Mouse (Mus musculus): Measurements from ENCODE around the gene Supt7l. TPM values are rescaled to one million over a fixed set of nuclear protein-coding genes. Genes with fewer than 3 reads are reported as not detected.
"Not testable (repeated sequence)": the region's sequence is repeated elsewhere in the genome, so short reads cannot be mapped to it uniquely, and the experiment has no call there.

The Supt7l gene
- 15.6 and 19.2 TPM in 2 replicates for polyA plus RNA-seq (2015; fragmentation: Nextera tagmentation; extraction: Ambion mirVana)

DNA sequence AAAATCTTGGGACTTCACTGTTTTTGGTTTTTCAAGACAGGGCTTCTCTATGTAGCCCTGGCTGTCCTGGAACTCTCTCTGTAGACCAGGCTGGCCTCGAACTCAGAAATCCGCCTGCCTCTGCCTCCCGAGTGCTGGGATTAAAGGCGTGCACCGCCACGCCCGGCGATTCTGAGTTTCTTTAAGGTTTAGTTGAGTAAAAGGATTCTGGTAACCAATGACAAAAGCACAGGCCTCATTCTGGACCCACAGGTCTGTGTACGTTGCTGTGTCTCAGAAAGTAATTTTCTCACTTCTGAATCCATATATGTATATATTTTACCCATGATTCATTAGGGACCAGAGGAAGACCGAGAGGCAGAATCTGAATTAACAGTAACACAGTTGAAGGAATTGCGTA lies at the start of gene Supt7l:
TSS of gene Supt7l (minus strand) at position 101 of the 400 bp plus-strand sequence.
- Histone ChIP-seq H3K4me1 (replicated peaks) (peaks cover 17% of the 10 kb centered on the region), H3K27ac (peak within 1 kb of the TSS; percentile 83), H3K4me2 (peak within 1 kb of the TSS; percentile 93), H3K4me3 (peak within 1 kb of the TSS; percentile 98), H3K9ac (peak within 1 kb of the TSS; percentile 80), H3K36me3 (peaks cover 36% of the 10 kb centered on the region)
- not testable (repeated sequence) for ATAC-seq (replicated peaks; ENCODE audit: insufficient number of reproducible peaks, insufficient read depth, low FRiP score, low read depth); H3K9me3 ChIP-seq (replicated peaks); H3K27me3 ChIP-seq
- WGBS = 80% methylated on average over 11 of the region's 11 CpGs

DNA sequence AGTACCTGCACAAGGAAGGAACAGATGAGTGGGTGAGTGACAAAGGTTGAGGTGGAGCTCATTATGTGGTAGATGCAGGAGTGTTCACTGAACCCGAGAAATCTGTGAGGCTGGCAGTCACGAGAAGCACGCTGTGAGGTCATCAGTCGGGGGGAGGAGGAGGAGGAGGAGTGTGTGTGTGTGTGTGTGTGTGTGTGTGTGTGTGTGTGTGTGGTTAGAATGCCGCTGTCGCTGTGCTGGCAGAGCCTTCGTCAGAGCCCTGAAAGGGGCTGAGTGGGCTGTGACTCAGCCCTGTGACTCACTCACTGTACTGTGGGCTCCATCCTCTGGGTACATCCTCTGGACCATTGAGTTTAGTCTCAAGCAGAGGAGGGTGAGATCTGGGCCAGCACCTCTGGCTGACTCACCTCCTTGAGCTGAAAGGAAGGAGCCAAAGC lies 49.0 kb upstream of the Supt7l start:
- H3K27me3 ChIP-seq = no peaks in the 10 kb centered on the region
- peaks cover 7% of the 10 kb centered on the region for H3K4me1 ChIP-seq (replicated peaks)
- H3K4me3 ChIP-seq = no peak overlapping the region
- no peaks in the 10 kb centered on the region for H3K9me3 ChIP-seq (replicated peaks)
- peak; percentile 72 for ATAC-seq (replicated peaks; ENCODE audit: insufficient number of reproducible peaks, insufficient read depth, low FRiP score, low read depth)
- WGBS = 57% methylated on average over 7 of the region's 7 CpGs
- no peaks in the 10 kb centered on the region for H3K36me3 ChIP-seq
- H3K4me2 ChIP-seq = no peak overlapping the region
- H3K27ac ChIP-seq = no peak overlapping the region
- H3K9ac ChIP-seq = no peak overlapping the region

DNA sequence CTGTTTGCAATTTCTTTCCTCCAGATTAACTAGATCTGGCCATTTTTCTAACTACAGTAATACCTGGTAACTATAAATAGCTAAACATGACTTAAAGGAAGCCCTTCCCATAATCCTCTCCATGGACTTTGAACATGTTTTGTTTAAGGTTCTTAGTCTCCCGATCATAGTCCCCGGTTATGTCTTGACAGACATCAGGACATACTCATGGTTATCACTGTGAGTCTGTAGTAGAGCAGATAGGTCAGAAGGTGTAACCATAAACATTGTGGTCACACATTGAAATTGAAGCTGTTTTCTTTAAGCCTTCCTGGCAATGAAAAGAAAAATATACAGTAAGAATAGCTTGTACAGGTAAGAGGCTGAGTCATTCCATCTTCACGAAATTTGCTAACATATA lies 46.1 kb upstream of the Supt7l start:
- no peak overlapping the region for H3K27ac ChIP-seq
- no peak for ATAC-seq (replicated peaks; ENCODE audit: insufficient number of reproducible peaks, insufficient read depth, low FRiP score, low read depth)
- WGBS = 85% methylated on average over 3 of the region's 3 CpGs

DNA sequence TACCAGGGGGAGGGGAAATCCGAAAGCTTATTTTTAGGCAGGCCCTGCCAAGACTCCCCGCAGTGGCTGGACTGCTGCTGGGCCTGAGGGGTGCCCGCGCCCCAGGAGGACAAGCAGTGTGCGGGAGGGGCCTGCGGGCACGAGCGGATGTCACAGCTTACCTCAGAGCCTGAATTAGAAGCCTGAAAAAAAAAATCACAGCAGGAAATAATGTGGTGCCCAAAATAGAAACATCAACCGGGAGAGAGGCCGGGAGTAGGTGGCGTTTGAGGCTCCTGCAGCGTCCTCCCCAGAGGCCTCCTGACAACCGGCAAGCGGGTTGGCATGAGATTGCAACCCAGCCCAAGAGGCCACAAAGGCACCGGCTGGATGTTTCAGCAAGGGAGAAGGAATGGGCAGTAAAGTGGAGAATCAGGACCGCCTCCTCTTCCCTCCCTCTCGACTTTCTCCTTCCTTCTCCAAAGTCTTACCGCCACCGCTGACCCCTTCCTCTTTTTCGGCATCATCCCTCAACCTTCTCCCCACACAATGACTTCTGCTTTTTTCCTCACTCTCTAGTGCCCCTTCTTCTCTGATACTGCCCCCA lies 43.5 kb upstream of the Supt7l start:
- peak overlapping the region; percentile 52 for H3K9ac ChIP-seq
- no peaks in the 10 kb centered on the region for H3K36me3 ChIP-seq
- WGBS = 3% methylated on average over 20 of the region's 20 CpGs
- peaks cover 41% of the 10 kb centered on the region for H3K4me1 ChIP-seq (replicated peaks)
- ATAC-seq (replicated peaks; ENCODE audit: insufficient number of reproducible peaks, insufficient read depth, low FRiP score, low read depth) = peak; percentile 89
- peak overlapping the region; percentile 32 for H3K4me3 ChIP-seq
- no peaks in the 10 kb centered on the region for H3K9me3 ChIP-seq (replicated peaks)
- no peaks in the 10 kb centered on the region for H3K27me3 ChIP-seq
- peak overlapping the region; percentile 58 for H3K4me2 ChIP-seq
- H3K27ac ChIP-seq = peak overlapping the region; percentile 96

More for the DNA sequence above, 46.1 kb upstream of the Supt7l start:
- no peak overlapping the region for H3K9ac ChIP-seq
- H3K4me3 ChIP-seq = no peak overlapping the region
- no peaks in the 10 kb centered on the region for H3K36me3 ChIP-seq
- no peak overlapping the region for H3K4me2 ChIP-seq
- no peaks in the 10 kb centered on the region for H3K9me3 ChIP-seq (replicated peaks)
- peaks cover 28% of the 10 kb centered on the region for H3K4me1 ChIP-seq (replicated peaks)
- H3K27me3 ChIP-seq = no peaks in the 10 kb centered on the region

DNA sequence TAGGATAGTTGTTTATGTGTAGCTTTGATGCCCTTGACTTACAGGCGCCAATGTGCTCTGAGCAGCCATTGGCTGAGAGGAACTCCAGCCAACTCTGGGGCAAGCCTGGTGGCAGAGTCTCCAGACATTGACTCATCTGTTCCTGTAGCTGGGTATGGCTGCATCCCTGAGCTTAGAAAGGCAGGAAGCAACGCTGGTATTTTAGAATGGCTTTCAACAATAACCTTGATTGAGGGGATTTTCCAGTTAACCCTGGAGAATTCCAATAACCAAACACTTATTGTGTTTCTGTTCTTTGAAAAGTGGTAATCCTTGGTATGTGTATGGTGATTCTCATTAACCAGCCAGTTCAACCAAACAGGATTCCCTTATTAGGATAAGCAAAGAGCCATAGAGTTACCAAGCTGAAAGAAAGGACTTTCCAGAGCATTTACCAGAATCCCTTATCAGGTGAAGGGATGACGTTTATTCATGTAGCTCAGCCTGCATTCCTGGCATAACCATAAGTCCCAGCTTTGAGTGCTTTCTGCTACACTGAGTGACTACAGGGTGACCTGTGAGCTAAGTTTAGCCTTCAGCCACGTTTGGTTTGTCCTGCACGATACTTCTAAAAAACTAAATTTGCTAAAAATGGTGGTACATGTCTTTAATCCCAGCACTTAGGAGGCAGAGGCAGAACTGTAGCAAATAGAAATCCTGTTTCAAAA lies 40.5 kb upstream of the Supt7l start:
- H3K4me1 ChIP-seq (replicated peaks) = peaks cover 62% of the 10 kb centered on the region
- H3K4me2 ChIP-seq = no peak overlapping the region
- H3K9ac ChIP-seq = no peak overlapping the region
- no peaks in the 10 kb centered on the region for H3K36me3 ChIP-seq
- peak overlapping the region; percentile 85 for H3K27ac ChIP-seq
- H3K27me3 ChIP-seq = no peaks in the 10 kb centered on the region
- WGBS = 27% methylated on average over 5 of the region's 5 CpGs
- peak; percentile 50; the same call in 1 of the 2 replicates for ATAC-seq (replicated peaks; ENCODE audit: insufficient number of reproducible peaks, insufficient read depth, low FRiP score, low read depth)
- H3K9me3 ChIP-seq (replicated peaks) = no peaks in the 10 kb centered on the region
- no peak overlapping the region for H3K4me3 ChIP-seq

DNA sequence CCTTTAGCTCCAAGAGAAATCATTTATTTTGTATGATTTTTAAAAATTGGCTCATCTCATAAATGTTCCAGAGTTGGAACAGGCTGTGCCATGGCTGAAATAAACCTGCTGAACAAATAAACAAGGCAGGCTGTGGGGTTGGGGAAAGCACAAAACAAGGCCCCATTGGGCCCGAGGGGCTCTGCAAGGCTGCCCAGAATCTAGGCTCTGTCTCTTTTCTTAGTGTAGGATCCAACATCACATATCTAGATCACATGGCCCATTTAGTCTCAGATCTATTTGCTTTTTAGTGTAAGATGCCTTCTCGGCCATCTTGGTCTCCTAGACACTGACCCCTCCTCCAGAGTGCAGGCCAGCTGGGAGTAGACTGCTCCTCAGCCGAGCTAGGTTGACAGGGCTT lies 38.9 kb upstream of the Supt7l start:
- Histone ChIP-seq H3K27me3 (no peaks in the 10 kb centered on the region), H3K4me1 (replicated peaks) (peaks cover 60% of the 10 kb centered on the region), H3K9me3 (replicated peaks) (no peaks in the 10 kb centered on the region), H3K27ac (no peak overlapping the region), H3K4me3 (no peak overlapping the region), H3K4me2 (no peak overlapping the region), H3K36me3 (no peaks in the 10 kb centered on the region), H3K9ac (no peak overlapping the region)
- WGBS = 74% methylated on average over 3 of the region's 3 CpGs
- no peak for ATAC-seq (replicated peaks; ENCODE audit: insufficient number of reproducible peaks, insufficient read depth, low FRiP score, low read depth)

DNA sequence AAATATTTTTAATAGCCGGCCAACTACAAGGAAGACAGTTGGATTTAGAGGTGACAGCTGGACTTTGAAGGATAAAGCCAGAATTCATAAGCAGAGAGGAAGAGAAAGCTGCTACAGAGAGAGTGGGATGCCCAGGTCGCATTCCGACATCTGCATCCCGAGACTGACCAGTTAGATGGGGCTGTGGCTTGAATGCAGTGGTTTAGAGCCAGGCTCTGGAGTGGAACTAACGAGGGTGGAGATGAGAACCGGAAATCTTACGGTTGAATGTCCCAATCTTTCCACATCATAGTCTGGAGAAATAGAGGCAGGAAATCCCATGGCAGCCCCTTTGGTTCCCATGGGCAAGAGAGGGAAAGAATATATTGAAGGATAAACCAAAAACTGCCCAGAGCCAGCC lies 38.4 kb upstream of the Supt7l start:
- Histone ChIP-seq H3K9me3 (replicated peaks) (no peaks in the 10 kb centered on the region), H3K4me3 (no peak overlapping the region), H3K4me2 (no peak overlapping the region), H3K4me1 (replicated peaks) (peaks cover 56% of the 10 kb centered on the region), H3K36me3 (no peaks in the 10 kb centered on the region), H3K27me3 (no peaks in the 10 kb centered on the region), H3K9ac (no peak overlapping the region), H3K27ac (no peak overlapping the region)
- 86% methylated on average over 7 of the region's 7 CpGs for WGBS
- ATAC-seq (replicated peaks; ENCODE audit: insufficient number of reproducible peaks, insufficient read depth, low FRiP score, low read depth) = no peak

DNA sequence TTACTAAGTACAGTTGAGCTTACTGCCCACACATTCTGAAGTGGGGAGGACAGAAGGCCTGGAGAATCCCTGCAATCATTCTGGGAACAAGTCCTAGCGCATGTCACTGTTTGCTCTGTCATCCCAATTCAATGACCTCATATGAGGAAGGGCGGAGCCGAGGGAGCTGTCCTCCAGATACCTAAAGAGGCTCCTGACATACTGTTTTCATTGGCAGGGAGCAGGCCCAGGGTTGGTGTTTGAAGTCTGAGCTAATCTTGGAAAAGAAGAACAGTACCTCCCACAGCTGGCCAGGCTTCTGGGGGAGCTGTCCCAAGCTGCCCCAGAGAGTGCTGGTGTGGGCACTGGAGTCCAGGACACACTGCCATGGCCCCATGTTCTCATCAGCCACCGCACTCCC lies 37.4 kb upstream of the Supt7l start:
- H3K36me3 ChIP-seq = no peaks in the 10 kb centered on the region

DNA sequence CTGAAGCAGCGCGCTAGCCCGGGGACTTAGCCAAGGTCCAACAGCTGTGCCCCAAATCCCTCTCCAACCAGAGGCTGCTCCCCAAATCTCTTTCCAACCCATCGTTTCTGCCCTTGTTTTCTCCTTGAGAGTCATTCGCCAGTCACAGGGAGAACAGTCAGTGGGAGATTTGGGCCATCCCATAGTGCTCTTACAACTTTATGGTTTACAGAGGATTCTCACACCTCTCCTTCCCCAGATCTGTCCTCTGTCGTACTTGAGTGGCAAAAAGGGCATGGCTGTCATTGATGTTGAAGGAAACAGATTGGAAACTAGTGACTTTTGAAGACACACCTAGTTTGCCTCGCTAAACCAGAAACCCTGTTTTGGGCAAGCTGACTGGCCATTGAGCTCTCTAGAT lies 36.3 kb upstream of the Supt7l start:
- no peak for ATAC-seq (replicated peaks; ENCODE audit: insufficient number of reproducible peaks, insufficient read depth, low FRiP score, low read depth)
- Histone ChIP-seq H3K9me3 (replicated peaks) (no peaks in the 10 kb centered on the region), H3K4me2 (peak overlapping the region; percentile 21; the same call in 1 of the 2 replicates), H3K27ac (peak overlapping the region; percentile 74; the same call in 1 of the 2 replicates), H3K36me3 (no peaks in the 10 kb centered on the region), H3K4me1 (replicated peaks) (peaks cover 41% of the 10 kb centered on the region), H3K4me3 (no peak overlapping the region), H3K27me3 (no peaks in the 10 kb centered on the region), H3K9ac (no peak overlapping the region)
- WGBS = 31% methylated on average over 7 of the region's 7 CpGs

More for the DNA sequence above, 37.4 kb upstream of the Supt7l start:
- Histone ChIP-seq H3K4me1 (replicated peaks) (peaks cover 47% of the 10 kb centered on the region), H3K27me3 (no peaks in the 10 kb centered on the region), H3K4me2 (no peak overlapping the region), H3K9ac (no peak overlapping the region), H3K4me3 (no peak overlapping the region), H3K9me3 (replicated peaks) (no peaks in the 10 kb centered on the region), H3K27ac (peak overlapping the region; percentile 74)
- ATAC-seq (replicated peaks; ENCODE audit: insufficient number of reproducible peaks, insufficient read depth, low FRiP score, low read depth) = peak; percentile 69
- WGBS = 34% methylated on average over 4 of the region's 4 CpGs

DNA sequence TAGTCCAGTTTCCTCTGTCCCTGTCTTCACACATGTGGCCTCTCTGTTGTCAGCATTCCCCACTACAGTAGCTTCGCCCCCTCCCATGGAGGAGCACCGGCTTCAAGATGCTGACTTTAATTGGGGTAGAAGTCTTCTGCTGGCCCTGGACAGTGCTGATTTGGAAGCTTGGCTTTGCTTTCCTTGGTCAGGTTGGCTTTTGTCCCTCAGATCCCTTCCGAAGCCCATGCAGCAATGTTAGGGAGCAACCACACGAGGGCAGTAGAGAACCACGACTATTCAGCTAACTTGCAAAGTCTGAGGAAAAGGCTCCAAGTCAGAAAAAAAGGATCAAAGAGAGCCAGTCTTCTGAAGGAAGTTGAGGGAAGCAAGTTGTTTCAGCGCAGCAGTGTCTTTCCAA lies 35.9 kb upstream of the Supt7l start:
- Histone ChIP-seq H3K27me3 (no peaks in the 10 kb centered on the region), H3K27ac (0 out of 2 replicates have a peak overlapping the region, but pooled peaks have one; percentile 6), H3K9me3 (replicated peaks) (no peaks in the 10 kb centered on the region), H3K4me3 (no peak overlapping the region), H3K4me2 (peak overlapping the region; percentile 21; the same call in 1 of the 2 replicates), H3K36me3 (no peaks in the 10 kb centered on the region), H3K9ac (no peak overlapping the region), H3K4me1 (replicated peaks) (peaks cover 37% of the 10 kb centered on the region)
- no peak; the same call in 1 of the 2 replicates for ATAC-seq (replicated peaks; ENCODE audit: insufficient number of reproducible peaks, insufficient read depth, low FRiP score, low read depth)
- WGBS = 5% methylated on average over 6 of the region's 6 CpGs

DNA sequence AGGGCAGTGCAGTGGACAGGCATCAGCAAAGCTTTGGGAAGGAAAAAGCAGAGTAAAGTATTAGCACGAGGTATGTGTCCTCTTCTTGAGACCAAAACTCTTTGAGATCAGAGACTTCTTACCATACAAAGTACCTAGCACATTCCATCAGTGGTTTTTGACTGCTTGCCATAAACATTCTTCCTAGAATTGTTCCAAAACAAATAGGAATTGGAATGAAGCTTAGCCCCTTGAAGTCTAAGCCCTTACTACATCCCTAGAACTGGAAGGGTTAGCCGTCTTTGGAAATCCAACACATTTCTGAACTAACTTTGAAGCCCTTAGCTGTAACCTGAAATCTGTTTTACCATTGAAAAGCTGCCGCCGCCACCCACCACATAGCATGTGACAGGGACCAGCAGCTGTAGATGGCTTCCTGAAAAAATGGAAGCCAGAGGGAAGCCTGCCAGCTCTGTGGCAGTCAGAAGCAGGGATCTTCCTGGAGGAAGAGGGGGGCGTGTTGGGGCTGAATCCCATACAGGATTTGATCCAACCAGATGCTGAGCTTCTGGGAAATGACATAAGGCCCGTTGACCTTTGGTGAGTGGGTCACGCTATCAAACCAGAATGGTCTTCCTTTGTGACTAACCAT lies 34.5 kb upstream of the Supt7l start:
- H3K27ac ChIP-seq = peak overlapping the region; percentile 47

More for the DNA sequence above, 34.5 kb upstream of the Supt7l start:
- H3K36me3 ChIP-seq = peaks cover 7% of the 10 kb centered on the region
- no peak overlapping the region for H3K4me2 ChIP-seq
- 65% methylated on average over 7 of the region's 7 CpGs for WGBS
- no peaks in the 10 kb centered on the region for H3K27me3 ChIP-seq
- H3K4me1 ChIP-seq (replicated peaks) = peaks cover 27% of the 10 kb centered on the region
- no peak overlapping the region for H3K4me3 ChIP-seq
- no peak for ATAC-seq (replicated peaks; ENCODE audit: insufficient number of reproducible peaks, insufficient read depth, low FRiP score, low read depth)
- no peak overlapping the region for H3K9ac ChIP-seq
- no peaks in the 10 kb centered on the region for H3K9me3 ChIP-seq (replicated peaks)
